ENCODE assay signal across 22 mouse cellular contexts in the genomic region with DNA sequence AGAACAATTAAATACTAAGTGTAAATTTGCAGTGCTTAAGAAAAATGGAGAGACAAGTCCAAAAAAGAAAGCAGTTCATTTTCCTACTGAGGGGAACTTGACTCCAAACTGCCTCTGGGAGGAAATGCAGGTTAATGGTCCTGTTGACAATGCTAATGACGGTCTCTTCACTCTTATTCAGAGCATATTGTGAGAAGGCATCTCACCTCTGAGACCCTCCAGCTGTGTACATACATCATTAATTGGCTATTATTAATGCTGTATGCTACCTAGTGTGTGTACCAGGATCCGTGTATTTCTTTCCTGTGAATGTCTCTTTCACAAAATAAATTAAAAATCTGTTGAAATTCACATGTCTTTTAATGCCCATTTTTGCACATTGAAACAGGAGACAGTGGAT. TPM values are rescaled to one million over a fixed set of nuclear protein-coding genes. Genes with fewer than 3 reads are reported as not detected.
A peak's percentile ranks its signal among the peaks of the same experiment; 100 is the strongest.
DNase-seq lines count a peak whose midpoint lies in the region; ATAC-seq and TF ChIP-seq lines count a peak whose summit lies in the region.
"Had no signal": no experiment of that assay in that cellular context is flagged by ENCODE, and none has a peak within 500 bp of the region (broad histone marks: within the 10 kb centered on the region; RNA-seq: fewer than 3 reads in every experiment).

No protein-coding gene starts in this region.

- H3K27ac ChIP-seq in kidney, embryonic 14.5 days (ENCODE audit: low read depth, low read length) = no peak overlapping the region
- no peak overlapping the region for H3K27ac ChIP-seq in kidney, embryonic 16.5 days (ENCODE audit: low read length)
- H3K27ac ChIP-seq in kidney, postnatal 0 days = no peak overlapping the region
- no peak overlapping the region for H3K27ac ChIP-seq in kidney, embryonic 15.5 days

- H3K4me2 ChIP-seq in kidney, embryonic 14.5 days (replicated peaks; ENCODE audit: low read depth, low read length) = no peak overlapping the region
- no peak overlapping the region for H3K4me2 ChIP-seq in kidney, embryonic 16.5 days (replicated peaks; ENCODE audit: low read depth, low read length)
- no peak overlapping the region for H3K4me2 ChIP-seq in kidney, postnatal 0 days (ENCODE audit: low read length)
- H3K4me2 ChIP-seq in kidney, embryonic 15.5 days = no peak overlapping the region

- H3K4me1 ChIP-seq in kidney, embryonic 14.5 days (ENCODE audit: control insufficient read depth, insufficient read depth, low read length) = no peaks in the 10 kb centered on the region
- H3K4me1 ChIP-seq in kidney, embryonic 16.5 days (ENCODE audit: insufficient read depth, low read length) = no peaks in the 10 kb centered on the region
- H3K4me1 ChIP-seq in kidney, postnatal 0 days (replicated peaks; ENCODE audit: insufficient read depth, low read length) = no peaks in the 10 kb centered on the region
- no peaks in the 10 kb centered on the region for H3K4me1 ChIP-seq in kidney, embryonic 15.5 days

- H3K9me3 ChIP-seq in kidney, embryonic 14.5 days (ENCODE audit: control insufficient read depth, low read length) = no peaks in the 10 kb centered on the region
- H3K9me3 ChIP-seq in kidney, embryonic 16.5 days (ENCODE audit: low read length) = no peaks in the 10 kb centered on the region
- H3K9me3 ChIP-seq in kidney, postnatal 0 days (replicated peaks; ENCODE audit: low read length) = no peaks in the 10 kb centered on the region
- no peaks in the 10 kb centered on the region for H3K9me3 ChIP-seq in kidney, embryonic 15.5 days (replicated peaks)
- H3K9me3 ChIP-seq: G1E had no signal

- DNase-seq in kidney, postnatal 36 days = no peak
- DNase-seq in kidney, postnatal 14 days = no peak
- peak; percentile 48 for DNase-seq in kidney, postnatal 0 days (ENCODE audit: low spot score)
- DNase-seq: adrenal gland, adult 2 months; adrenal gland, adult 8-10 months; adrenal gland, postnatal 10 days; adrenal gland, postnatal 14 days; adrenal gland, postnatal 25 days; adrenal gland, postnatal 36 days; B cell, adult 2 months; cerebellum, adult 11 months; cerebellum, adult 11-12 months; cerebellum, adult 18-20 months had no signal

- no peak overlapping the region for H3K4me3 ChIP-seq in kidney, embryonic 14.5 days (ENCODE audit: low read length)
- H3K4me3 ChIP-seq in kidney, embryonic 16.5 days (ENCODE audit: low read length) = no peak overlapping the region
- H3K4me3 ChIP-seq in kidney, postnatal 0 days (replicated peaks; ENCODE audit: low read depth, low read length) = no peak overlapping the region
- H3K4me3 ChIP-seq in kidney, embryonic 15.5 days (replicated peaks) = no peak overlapping the region

- H3K36me3 ChIP-seq in kidney, embryonic 14.5 days (ENCODE audit: control insufficient read depth, insufficient read depth, low read length) = no peaks in the 10 kb centered on the region
- no peaks in the 10 kb centered on the region for H3K36me3 ChIP-seq in kidney, embryonic 16.5 days (ENCODE audit: insufficient read depth, low read length)
- H3K36me3 ChIP-seq in kidney, postnatal 0 days (ENCODE audit: insufficient read depth, low read length) = no peaks in the 10 kb centered on the region
- H3K36me3 ChIP-seq in kidney, embryonic 15.5 days = no peaks in the 10 kb centered on the region
- H3K36me3 ChIP-seq: G1E had no signal

- WGBS in kidney, embryonic 14.5 days = 33% methylated on average over 2 of the region's 2 CpGs
- WGBS in kidney, embryonic 16.5 days = 23% methylated on average over 2 of the region's 2 CpGs
- WGBS in kidney, postnatal 0 days = 39% methylated on average over 2 of the region's 2 CpGs
- 39% methylated on average over 2 of the region's 2 CpGs for WGBS in kidney, embryonic 15.5 days

- no peak for TF ChIP-seq CTCF in kidney, postnatal 0 days (IDR thresholded peaks at IDR 0.05; ENCODE audit: low read depth)

- H3K9ac ChIP-seq in kidney, embryonic 14.5 days (ENCODE audit: low read depth, low read length) = no peak overlapping the region
- H3K9ac ChIP-seq in kidney, embryonic 16.5 days (replicated peaks; ENCODE audit: low read length) = no peak overlapping the region
- H3K9ac ChIP-seq in kidney, postnatal 0 days (ENCODE audit: low read depth, low read length) = no peak overlapping the region
- H3K9ac ChIP-seq in kidney, embryonic 15.5 days = no peak overlapping the region

- peak; percentile 81; the same call in 1 of the 2 replicates for ATAC-seq in kidney, embryonic 14.5 days (ENCODE audit: low FRiP score, low TSS enrichment)
- 0 out of 2 replicates have a peak, but pooled peaks have one; percentile 57 for ATAC-seq in kidney, embryonic 16.5 days (ENCODE audit: low FRiP score, low TSS enrichment)
- no peak for ATAC-seq in kidney, postnatal 0 days (replicated peaks; ENCODE audit: low FRiP score, low read depth)
- no peak; the same call in 1 of the 2 replicates for ATAC-seq in kidney, embryonic 15.5 days (replicated peaks; ENCODE audit: low FRiP score)
- ATAC-seq: activated CD4-positive, CD25-positive, alpha-beta regulatory T cell, adult 4 months; CD4-positive, CD25-positive, alpha-beta regulatory T cell, adult 4 months; Patski had no signal

- H3K27me3 ChIP-seq in kidney, embryonic 14.5 days (ENCODE audit: control insufficient read depth, insufficient read depth, low read length) = no peaks in the 10 kb centered on the region
- H3K27me3 ChIP-seq in kidney, embryonic 16.5 days (ENCODE audit: insufficient read depth, low read length) = no peaks in the 10 kb centered on the region
- H3K27me3 ChIP-seq in kidney, postnatal 0 days (ENCODE audit: insufficient read depth, low read length) = no peaks in the 10 kb centered on the region
- H3K27me3 ChIP-seq in kidney, embryonic 15.5 days = no peaks in the 10 kb centered on the region
- H3K27me3 ChIP-seq: CH12.LX had no signal

RNA-seq across cellular contexts. Expression of a gene that starts 47.2 kb away (rescaled TPM):
- polyA plus RNA-seq in kidney, embryonic 14.5 days (2014; fragmentation: Nextera tagmentation; extraction: Ambion mirVana) = 0.70 and 1.2 TPM in 2 replicates
- polyA plus RNA-seq in kidney, embryonic 16.5 days (2015; fragmentation: Nextera tagmentation; extraction: Ambion mirVana) = 0.63 and 0.77 TPM in 2 replicates
- polyA plus RNA-seq in kidney, postnatal 0 days (2015; fragmentation: Nextera tagmentation; extraction: Ambion mirVana) = 0.68 and 0.82 TPM in 2 replicates
- 0.57 and 0.59 TPM in 2 replicates for polyA plus RNA-seq in kidney, embryonic 15.5 days (2015; fragmentation: Nextera tagmentation; extraction: Ambion mirVana)
- polyA plus RNA-seq: C2C12 had no signal

RNA-seq across cellular contexts. Expression of a gene that starts 47.5 kb away (rescaled TPM):
- 1.8 and 2.7 TPM in 2 replicates for polyA plus RNA-seq in kidney, embryonic 14.5 days (2014; fragmentation: Nextera tagmentation; extraction: Ambion mirVana)
- polyA plus RNA-seq in kidney, embryonic 16.5 days (2015; fragmentation: Nextera tagmentation; extraction: Ambion mirVana) = 1.4 and 2.1 TPM in 2 replicates
- 2.3 and 2.9 TPM in 2 replicates for polyA plus RNA-seq in kidney, postnatal 0 days (2015; fragmentation: Nextera tagmentation; extraction: Ambion mirVana)
- polyA plus RNA-seq in kidney, embryonic 15.5 days (2015; fragmentation: Nextera tagmentation; extraction: Ambion mirVana) = 1.2 and 1.8 TPM in 2 replicates
- polyA plus RNA-seq: C2C12, Patski had no signal

Comparison
In these comparisons a context has a peak if more than half of its experiments do, and no peak if none do; other contexts are left out.
1. ATAC-seq: peak in kidney, embryonic 14.5 days (single experiment) and kidney, embryonic 16.5 days (single experiment); none in kidney, postnatal 0 days (single experiment) and kidney, embryonic 15.5 days (single experiment).